Mouse (Mus musculus) lung, postnatal 36 days (tissue): ENCODE measurements around the gene Sdccag8.

Source experiments
- DNase-seq: peaks from one replicate; pipeline ENCODE4 v3.0.0; 2022; ENCODE audit warnings: mixed read lengths

The Sdccag8 gene

DNA sequence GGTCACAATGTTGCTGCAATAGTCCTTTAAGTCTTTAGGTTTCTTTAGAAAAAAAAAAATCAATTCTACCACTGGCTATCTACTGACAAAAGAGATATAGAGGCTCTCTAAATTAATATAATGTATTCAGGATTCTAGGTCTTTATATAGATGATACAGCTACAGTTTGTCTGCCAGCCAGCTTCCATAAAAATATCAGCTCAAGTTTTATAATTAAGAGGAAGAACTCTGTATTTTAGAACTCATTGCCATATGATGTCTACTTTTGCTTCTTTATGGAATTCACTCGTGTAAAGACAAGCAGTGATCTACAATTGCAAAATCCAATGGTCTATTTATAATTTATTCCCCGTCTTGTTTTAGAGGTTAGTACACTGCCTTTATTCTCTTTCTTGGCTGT is 254.7 kb downstream of the Sdccag8 start:
- DNase-seq, result no peak
